Mouse (Mus musculus): ENCODE data around the gene Copz2. TPM values are rescaled to one million over a fixed set of nuclear protein-coding genes. Genes with fewer than 3 reads are reported as not detected.
"Not testable (repeated sequence)": the region's sequence is repeated elsewhere in the genome, so short reads cannot be mapped to it uniquely, and the experiment has no call there.

The Copz2 gene
- 29.0 TPM for polyA plus RNA-seq (2012; fragmentation: generic; extraction: Trizol)
- long read RNA-seq, experiment 1, transcript Copz2-201 (9 exons, 930 nt): major isoform, 135 of 160 reads
- long read RNA-seq, experiment 1, partial matches to known transcripts: 15 of 160 reads
- long read RNA-seq, experiment 1, other reads (novel, unspliced or antisense): 9 of 160 reads
- long read RNA-seq, experiment 2, transcript Copz2-201 (9 exons, 930 nt): major isoform, 10 of 12 reads
- long read RNA-seq, experiment 2, partial matches to known transcripts: 0 of 12 reads
- long read RNA-seq, experiment 2, other reads (novel, unspliced or antisense): 2 of 12 reads

GRCm38 (mm10) chr11:96849681-96850467, at the start of gene Copz2:
Copz2 (plus strand) TSS chr11:96849870.
- no peaks in the 10 kb centered on the region for H3K36me3 ChIP-seq (ENCODE audit: control insufficient read depth, insufficient read depth)
- H3K4me3 ChIP-seq (ENCODE audit: insufficient read depth, poor library complexity, severe bottlenecking): peak within 1 kb of the TSS; percentile 42
- no peaks in the 10 kb centered on the region for H3K79me3 ChIP-seq (ENCODE audit: low read depth)
- TF ChIP-seq CTCF (IDR thresholded peaks at IDR 0.05; ENCODE audit: control insufficient read depth, insufficient read depth, insufficient read length) (no peak), MAX (IDR thresholded peaks at IDR 0.05) (no peak), MYOD1 (IDR thresholded peaks at IDR 0.05; ENCODE audit: control insufficient read depth, insufficient read length, low read depth) (no peak), MYOG (IDR thresholded peaks at IDR 0.05; ENCODE audit: control insufficient read depth, extremely low read depth, insufficient read length) (no peak), FOSL1 (IDR thresholded peaks at IDR 0.05; ENCODE audit: insufficient read depth, low read length, poor library complexity, severe bottlenecking) (no peak), USF1 (IDR thresholded peaks at IDR 0.05; ENCODE audit: low read depth) (no peak), CEBPB (IDR thresholded peaks at IDR 0.05; ENCODE audit: low read depth) (no peak)
- peak within 1 kb of the TSS; percentile 82 for H3ac ChIP-seq (ENCODE audit: control insufficient read depth, insufficient read length, low read depth)
- H3K27me3 ChIP-seq (ENCODE audit: control insufficient read depth, insufficient read depth, insufficient read length): no peaks in the 10 kb centered on the region
- no peaks in the 10 kb centered on the region for H3K79me2 ChIP-seq (ENCODE audit: control insufficient read depth, insufficient read depth)

DNA sequence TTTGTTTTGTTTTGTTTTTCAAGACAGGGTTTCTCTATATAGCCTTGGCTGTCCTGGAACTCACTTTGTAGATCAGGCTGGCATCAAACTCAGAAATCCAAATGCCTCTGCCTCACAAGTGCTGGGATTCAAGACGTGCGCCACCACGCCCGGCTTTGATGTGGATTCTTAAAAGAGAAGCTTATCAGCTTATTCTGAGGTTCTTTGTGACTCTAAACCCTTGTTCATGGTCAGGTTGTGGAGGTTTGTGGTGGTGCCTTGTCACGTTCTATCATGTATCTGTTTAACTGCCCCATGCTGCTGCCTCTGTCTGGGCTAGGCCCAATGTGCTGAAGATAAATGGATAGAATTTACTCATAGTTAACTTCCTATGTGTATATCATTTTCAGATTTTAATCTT, 44.1 kb upstream of the Copz2 start:
- Histone ChIP-seq H3K27me3 (ENCODE audit: control insufficient read depth, insufficient read depth, insufficient read length) (no peaks in the 10 kb centered on the region), H3K79me3 (ENCODE audit: low read depth) (peaks cover 11% of the 10 kb centered on the region), H3K4me3 (ENCODE audit: insufficient read depth, poor library complexity, severe bottlenecking) (no peak overlapping the region), H3K79me2 (ENCODE audit: control insufficient read depth, insufficient read depth) (peaks cover 26% of the 10 kb centered on the region), H3K36me3 (ENCODE audit: control insufficient read depth, insufficient read depth) (peaks cover 99% of the 10 kb centered on the region), H3ac (ENCODE audit: control insufficient read depth, insufficient read length, low read depth) (no peak overlapping the region)
- TF ChIP-seq CTCF (IDR thresholded peaks at IDR 0.05; ENCODE audit: control insufficient read depth, insufficient read depth, insufficient read length) (no peak), MYOG (IDR thresholded peaks at IDR 0.05; ENCODE audit: control insufficient read depth, extremely low read depth, insufficient read length) (no peak), MYOD1 (IDR thresholded peaks at IDR 0.05; ENCODE audit: control insufficient read depth, insufficient read length, low read depth) (no peak), FOSL1 (IDR thresholded peaks at IDR 0.05; ENCODE audit: insufficient read depth, low read length, poor library complexity, severe bottlenecking) (no peak)

- Histone ChIP-seq H3K79me2 (ENCODE audit: control insufficient read depth, insufficient read depth) (peaks cover 5% of the 10 kb centered on the region), H3K4me3 (ENCODE audit: insufficient read depth, poor library complexity, severe bottlenecking) (no peak overlapping the region), H3K27me3 (ENCODE audit: control insufficient read depth, insufficient read depth, insufficient read length) (no peaks in the 10 kb centered on the region), H3ac (ENCODE audit: control insufficient read depth, insufficient read length, low read depth) (no peak overlapping the region), H3K36me3 (ENCODE audit: control insufficient read depth, insufficient read depth) (peaks cover 93% of the 10 kb centered on the region), H3K79me3 (ENCODE audit: low read depth) (peaks cover 4% of the 10 kb centered on the region)
- TF ChIP-seq USF1 (IDR thresholded peaks at IDR 0.05; ENCODE audit: low read depth) (no peak), CTCF (IDR thresholded peaks at IDR 0.05; ENCODE audit: control insufficient read depth, insufficient read depth, insufficient read length) (no peak), FOSL1 (IDR thresholded peaks at IDR 0.05; ENCODE audit: insufficient read depth, low read length, poor library complexity, severe bottlenecking) (no peak), MAX (IDR thresholded peaks at IDR 0.05) (no peak)
Observed at GRCm38 (mm10) chr11:96808066-96808465, 41.6 kb upstream of the Copz2 start.

DNA sequence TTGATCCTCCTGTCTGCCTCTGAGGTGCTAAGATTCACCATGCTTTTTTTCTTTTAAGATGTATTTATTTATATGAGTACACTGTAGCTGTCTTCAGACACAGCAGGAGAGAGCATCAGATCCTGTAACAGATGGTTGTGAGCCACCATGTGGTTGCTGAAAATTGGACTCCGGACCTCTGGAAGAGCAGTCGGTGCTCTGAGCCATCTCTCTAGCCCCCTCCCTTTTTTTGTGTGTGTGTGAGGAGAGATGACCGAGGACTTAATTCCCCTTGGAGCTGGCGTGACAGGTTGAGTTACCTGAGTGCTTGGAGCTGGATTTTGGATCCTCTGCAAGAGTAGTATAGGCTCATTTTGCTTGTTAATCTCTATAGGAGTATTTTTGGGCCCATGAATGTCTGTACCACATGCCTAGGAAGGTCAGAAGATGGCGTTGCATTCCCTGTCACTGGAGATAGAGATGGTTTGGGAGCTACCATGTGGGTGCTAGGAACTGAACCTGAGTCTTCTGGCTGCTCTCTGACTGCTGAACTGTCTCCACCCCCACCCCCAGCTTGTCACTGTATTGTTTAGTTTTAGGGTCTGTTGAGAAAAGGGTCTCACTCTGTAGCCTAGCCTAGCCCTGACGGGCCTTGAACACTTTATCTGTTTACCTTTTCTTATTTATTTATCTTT, 40.0 kb upstream of the Copz2 start:
- Histone ChIP-seq H3K27me3 (ENCODE audit: control insufficient read depth, insufficient read depth, insufficient read length) (no peaks in the 10 kb centered on the region), H3K36me3 (ENCODE audit: control insufficient read depth, insufficient read depth) (peaks cover 79% of the 10 kb centered on the region), H3ac (ENCODE audit: control insufficient read depth, insufficient read length, low read depth) (no peak overlapping the region), H3K79me3 (ENCODE audit: low read depth) (peaks cover 1% of the 10 kb centered on the region), H3K4me3 (ENCODE audit: insufficient read depth, poor library complexity, severe bottlenecking) (no peak overlapping the region), H3K79me2 (ENCODE audit: control insufficient read depth, insufficient read depth) (no peaks in the 10 kb centered on the region)
- TF ChIP-seq USF1 (IDR thresholded peaks at IDR 0.05; ENCODE audit: low read depth) (no peak), CEBPB (IDR thresholded peaks at IDR 0.05; ENCODE audit: low read depth) (no peak), FOSL1 (IDR thresholded peaks at IDR 0.05; ENCODE audit: insufficient read depth, low read length, poor library complexity, severe bottlenecking) (no peak), MYOG (IDR thresholded peaks at IDR 0.05; ENCODE audit: control insufficient read depth, extremely low read depth, insufficient read length) (no peak), MAX (IDR thresholded peaks at IDR 0.05) (no peak), CTCF (IDR thresholded peaks at IDR 0.05; ENCODE audit: control insufficient read depth, insufficient read depth, insufficient read length) (no peak), MYOD1 (IDR thresholded peaks at IDR 0.05; ENCODE audit: control insufficient read depth, insufficient read length, low read depth) (no peak)

GRCm38 (mm10) chr11:96811188-96811587, 38.5 kb upstream of the Copz2 start:
- H3ac ChIP-seq (ENCODE audit: control insufficient read depth, insufficient read length, low read depth); H3K79me3 ChIP-seq (ENCODE audit: low read depth); H3K27me3 ChIP-seq (ENCODE audit: control insufficient read depth, insufficient read depth, insufficient read length); H3K79me2 ChIP-seq (ENCODE audit: control insufficient read depth, insufficient read depth); H3K4me3 ChIP-seq (ENCODE audit: insufficient read depth, poor library complexity, severe bottlenecking): not testable (repeated sequence)
- peaks cover 78% of the 10 kb centered on the region for H3K36me3 ChIP-seq (ENCODE audit: control insufficient read depth, insufficient read depth)
